Mouse (Mus musculus): ENCODE results near the gene Tnfsf9. TPM values are rescaled to one million over a fixed set of nuclear protein-coding genes. Genes with fewer than 3 reads are reported as not detected.

Gene Tnfsf9
- 17.9 TPM for polyA plus RNA-seq (2017; shearing (Covaris generic))

GRCm38 (mm10) chr17:57105181-57106034 is at the start of gene Tnfsf9:
Tnfsf9 (plus strand) TSS chr17:57105325.

GRCm38 (mm10) chr17:57058891-57059485 is 46.1 kb upstream of the Tnfsf9 start, which contains the start of gene Crb3:
Crb3 (plus strand) TSS chr17:57059105.

GRCm38 (mm10) chr17:57059486-57059977 is 45.6 kb upstream of the Tnfsf9 start, which contains the start of gene Slc25a23:
Slc25a23 (minus strand) TSS chr17:57059863.

GRCm38 (mm10) chr17:57078336-57078735 is 26.8 kb upstream of the Tnfsf9 start, which contains the start of gene Dennd1c:
Dennd1c (minus strand) TSS chr17:57078514.

GRCm38 (mm10) chr17:57087049-57087832 is 17.9 kb upstream of the Tnfsf9 start, which contains the start of gene Tubb4a:
Tubb4a (minus strand) TSS chr17:57087782.

GRCm38 (mm10) chr17:57148994-57149803 is 44.1 kb downstream of the Tnfsf9 start, which contains the start of gene Cd70:
Cd70 (minus strand) TSS chr17:57149777.

Other genes with a start within 250 kb of the Tnfsf9 start
- not detected for gene Acsbg2, start 230.9 kb upstream of the Tnfsf9 start, polyA plus RNA-seq (2017; shearing (Covaris generic))
- gene 1700061G19Rik, start 229.8 kb upstream of the Tnfsf9 start, polyA plus RNA-seq (2017; shearing (Covaris generic)), result 0.14 TPM
- gene Mllt1, start 169.9 kb upstream of the Tnfsf9 start, polyA plus RNA-seq (2017; shearing (Covaris generic)), result 24.8 TPM
- not detected for gene Acer1, start 123.2 kb upstream of the Tnfsf9 start, polyA plus RNA-seq (2017; shearing (Covaris generic))
- 39.7 TPM for gene Clpp, start 115.0 kb upstream of the Tnfsf9 start, polyA plus RNA-seq (2017; shearing (Covaris generic))
- 12.0 TPM for gene Alkbh7, start 108.0 kb upstream of the Tnfsf9 start, polyA plus RNA-seq (2017; shearing (Covaris generic))
- not detected for gene Pspn, start 105.3 kb upstream of the Tnfsf9 start, polyA plus RNA-seq (2017; shearing (Covaris generic))
- 62.3 TPM for gene Gtf2f1, start 94.0 kb upstream of the Tnfsf9 start, polyA plus RNA-seq (2017; shearing (Covaris generic))
- 0.42 TPM for gene Gm17949, start 93.9 kb upstream of the Tnfsf9 start, polyA plus RNA-seq (2017; shearing (Covaris generic))
- 48.7 TPM for gene Khsrp, start 73.8 kb upstream of the Tnfsf9 start, polyA plus RNA-seq (2017; shearing (Covaris generic))
- not detected for gene Slc25a41, start 63.7 kb upstream of the Tnfsf9 start, polyA plus RNA-seq (2017; shearing (Covaris generic))
- 4.4 TPM for gene Crb3, start 46.2 kb upstream of the Tnfsf9 start, polyA plus RNA-seq (2017; shearing (Covaris generic))
- gene Slc25a23, start 45.5 kb upstream of the Tnfsf9 start, polyA plus RNA-seq (2017; shearing (Covaris generic)), result 6.7 TPM
- gene Dennd1c, start 26.8 kb upstream of the Tnfsf9 start, polyA plus RNA-seq (2017; shearing (Covaris generic)), result 159 TPM
- gene Tubb4a, start 17.5 kb upstream of the Tnfsf9 start, polyA plus RNA-seq (2017; shearing (Covaris generic)), result 1.5 TPM
- not detected for gene Cd70, start 44.5 kb downstream of the Tnfsf9 start, polyA plus RNA-seq (2017; shearing (Covaris generic))
- 10.9 TPM for gene Tnfsf14, start 88.9 kb downstream of the Tnfsf9 start, polyA plus RNA-seq (2017; shearing (Covaris generic))
- 0.07 TPM for gene C3, start 122.8 kb downstream of the Tnfsf9 start, polyA plus RNA-seq (2017; shearing (Covaris generic))
- 56.3 TPM for gene Gpr108, start 143.1 kb downstream of the Tnfsf9 start, polyA plus RNA-seq (2017; shearing (Covaris generic))
- 5.4 TPM for gene Trip10, start 144.1 kb downstream of the Tnfsf9 start, polyA plus RNA-seq (2017; shearing (Covaris generic))
- gene Vav1, start 173.8 kb downstream of the Tnfsf9 start, polyA plus RNA-seq (2017; shearing (Covaris generic)), result 149 TPM